Mouse (Mus musculus) ovary, adult 18-20 months (tissue): ENCODE measurements around the gene Pla2g12a.

Experiments
- DNase-seq: peaks from one replicate; pipeline ENCODE4 v3.0.0; 2022; ENCODE audit warnings: low spot score, mixed read lengths

The Pla2g12a gene

DNA sequence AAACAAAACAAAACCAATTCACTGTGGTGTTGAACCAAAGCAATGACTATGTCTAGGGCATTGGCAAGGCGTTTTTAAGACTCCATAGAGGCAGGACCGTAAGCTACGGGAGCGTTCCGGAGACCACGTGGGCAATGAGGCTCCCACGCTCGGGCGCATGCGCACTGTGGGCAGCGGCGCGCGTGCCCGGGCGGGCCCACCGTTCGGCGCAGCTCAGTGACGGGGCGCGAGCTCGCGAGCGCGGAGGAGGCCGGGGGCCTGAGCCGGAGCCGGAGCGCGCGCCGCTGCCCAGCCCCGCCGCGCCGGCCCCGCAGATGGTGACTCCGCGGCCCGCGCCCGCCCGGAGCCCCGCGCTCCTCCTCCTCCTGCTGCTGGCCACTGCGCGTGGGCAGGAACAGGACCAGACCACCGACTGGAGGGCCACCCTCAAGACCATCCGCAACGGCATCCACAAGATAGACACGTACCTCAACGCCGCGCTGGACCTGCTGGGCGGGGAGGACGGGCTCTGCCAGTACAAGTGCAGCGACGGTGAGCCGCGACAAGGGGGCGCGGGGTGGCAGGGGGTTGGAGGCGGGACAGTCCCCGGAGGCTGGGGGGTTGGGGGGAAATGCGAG lies at the start of gene Pla2g12a:
Gene Pla2g12a (plus strand): TSS at position 202 of the 617 bp plus-strand sequence.
- DNase-seq: peak; percentile 84

DNA sequence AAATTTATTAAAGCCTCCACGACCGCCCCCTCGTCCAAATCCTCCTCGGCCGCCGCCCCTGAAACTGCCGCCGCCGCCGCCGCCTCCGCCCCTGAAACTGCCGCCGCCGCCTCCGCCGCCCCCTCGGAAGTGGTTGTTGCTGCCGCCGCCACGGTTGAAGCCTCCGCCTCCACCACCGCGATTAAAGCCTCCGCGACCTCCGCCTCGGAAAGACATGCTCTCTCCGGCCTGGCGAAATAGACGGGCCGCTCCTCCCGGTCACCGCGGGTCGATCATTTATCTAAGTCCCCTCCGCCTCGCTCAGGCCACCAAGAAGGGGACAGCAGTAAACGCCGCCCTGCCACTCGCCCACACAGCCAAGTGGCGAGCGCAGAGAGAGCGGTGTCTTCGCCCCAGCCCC lies 47.8 kb upstream of the Pla2g12a start:
- DNase-seq: peak; percentile 3

DNA sequence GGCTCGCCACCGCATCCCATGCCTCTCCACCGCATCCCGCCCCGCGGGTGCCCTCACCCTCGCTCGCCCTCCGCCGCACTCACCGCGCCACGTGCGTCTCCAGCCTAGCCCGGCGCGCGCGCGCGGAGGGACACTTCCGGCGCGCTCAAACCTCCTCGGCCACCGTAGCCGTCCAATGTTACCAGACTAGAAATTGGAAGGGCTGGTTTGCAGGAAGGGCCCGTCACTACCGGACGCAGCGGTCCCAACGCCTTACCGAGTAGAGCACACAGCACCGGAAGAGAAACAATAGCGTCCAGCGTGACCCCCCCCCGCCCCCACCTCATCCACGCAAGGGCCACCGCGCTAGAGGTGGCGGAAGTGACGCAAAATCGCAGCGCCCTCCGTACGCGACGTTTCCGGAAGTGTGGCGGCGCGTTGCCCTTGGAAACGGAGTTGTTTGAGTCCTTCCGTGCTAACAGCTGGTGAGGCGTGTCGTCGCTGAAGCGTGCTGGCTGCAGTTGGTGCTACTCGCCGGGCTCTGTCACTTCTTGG lies 47.3 kb upstream of the Pla2g12a start, which contains the start of gene Gar1:
Gene Gar1 (minus strand): TSS at position 362 of the 534 bp plus-strand sequence.
- peak; percentile 89 for DNase-seq

DNA sequence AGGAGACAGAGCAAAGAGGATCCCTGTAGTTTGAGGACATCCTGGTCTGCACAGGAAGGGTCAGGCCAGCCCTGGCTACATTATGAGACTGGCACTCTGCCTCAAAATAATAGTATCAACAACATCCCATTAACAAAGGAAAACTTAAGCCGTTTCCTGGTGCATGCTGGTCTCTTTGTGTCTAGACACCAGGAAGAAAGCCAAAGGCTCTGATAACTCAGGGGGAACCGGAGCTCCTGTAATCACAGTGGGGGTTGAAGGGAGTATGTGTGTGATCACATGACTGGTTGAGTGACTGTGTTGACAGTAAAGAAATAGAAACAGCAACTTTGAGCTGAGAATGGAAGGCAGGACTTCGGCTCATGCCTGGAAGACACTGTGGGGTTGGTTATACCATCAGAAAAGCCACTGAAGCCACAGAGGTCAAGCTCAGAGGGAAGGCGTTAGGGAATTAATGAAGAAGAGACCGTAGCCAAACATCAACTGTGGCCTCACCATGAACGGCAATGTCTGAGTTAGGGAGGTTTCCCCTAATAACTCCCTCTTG lies 42.9 kb upstream of the Pla2g12a start, which contains the start of gene Cfi:
Gene Cfi (plus strand): TSS at position 497 of the 547 bp plus-strand sequence.
- DNase-seq: no peak

DNA sequence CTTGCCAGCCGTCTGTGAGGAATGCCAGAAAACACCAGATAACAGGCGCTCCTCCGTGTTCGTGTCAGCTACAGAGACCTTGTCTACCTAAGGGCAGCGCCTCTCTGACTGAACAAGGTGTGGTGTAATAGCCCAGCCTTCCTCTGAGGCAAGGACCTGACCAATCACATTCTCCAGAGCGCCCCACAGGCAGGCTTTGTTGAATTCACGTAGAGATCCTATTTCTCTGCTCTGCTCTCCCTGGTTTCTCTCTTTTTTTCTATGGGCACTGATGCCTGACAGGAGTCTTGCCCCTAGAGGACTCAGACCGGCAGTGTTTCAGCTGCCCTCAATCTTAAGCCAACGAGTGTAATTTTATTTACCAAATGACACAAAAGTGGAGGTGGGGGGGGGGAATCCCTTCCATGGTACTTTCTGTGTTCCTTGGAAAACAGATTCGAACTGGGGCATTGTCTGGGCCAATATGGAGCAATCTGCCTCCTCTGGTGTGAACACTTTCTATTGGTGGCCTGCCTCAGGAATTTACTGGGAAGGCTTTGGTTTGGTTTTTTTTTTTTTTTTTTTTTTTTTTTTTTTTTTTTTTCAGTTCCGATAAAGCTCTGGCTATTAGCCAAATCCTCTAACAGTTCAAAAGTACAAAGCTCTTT lies 42.2 kb upstream of the Pla2g12a start:
- peak; percentile 24 for DNase-seq

DNA sequence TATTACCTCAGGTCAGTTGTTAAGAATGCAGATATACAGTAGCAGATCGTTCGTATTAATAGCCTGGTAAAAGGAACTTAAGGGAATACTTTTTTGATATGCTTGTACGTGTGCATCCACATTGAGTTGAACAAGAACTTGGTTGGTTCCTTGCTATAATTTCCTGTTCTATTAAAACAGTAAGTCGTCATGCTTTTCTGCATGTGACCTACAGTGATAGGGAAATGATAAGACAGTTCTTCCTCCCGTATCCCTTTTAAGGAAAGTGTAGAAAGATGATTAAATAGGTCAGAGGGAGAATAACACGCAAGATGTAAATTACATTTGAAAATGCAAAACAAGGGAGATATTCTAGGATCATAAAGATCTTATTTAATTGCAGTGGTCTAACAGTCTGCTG lies 41.4 kb upstream of the Pla2g12a start:
- DNase-seq: no peak

DNA sequence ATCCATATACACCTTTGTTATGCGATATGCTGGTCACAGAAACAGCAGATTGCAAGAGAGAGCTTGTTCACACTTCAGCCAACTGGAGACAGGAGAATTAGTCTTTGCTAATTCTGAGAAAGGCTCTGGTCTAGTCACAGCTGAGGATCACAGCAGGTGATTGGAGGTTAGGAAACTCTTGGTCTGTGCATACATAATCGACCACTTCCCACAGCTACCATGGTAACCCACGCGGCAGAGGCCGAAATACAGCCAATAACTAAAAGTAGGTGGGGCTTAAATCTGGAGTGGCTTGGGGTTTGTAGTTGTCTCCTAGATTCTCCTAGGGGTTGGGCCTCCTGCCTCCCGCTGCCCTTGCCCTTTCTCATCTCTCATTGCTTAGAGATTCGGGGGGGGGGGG lies 40.4 kb upstream of the Pla2g12a start:
- DNase-seq: no peak

DNA sequence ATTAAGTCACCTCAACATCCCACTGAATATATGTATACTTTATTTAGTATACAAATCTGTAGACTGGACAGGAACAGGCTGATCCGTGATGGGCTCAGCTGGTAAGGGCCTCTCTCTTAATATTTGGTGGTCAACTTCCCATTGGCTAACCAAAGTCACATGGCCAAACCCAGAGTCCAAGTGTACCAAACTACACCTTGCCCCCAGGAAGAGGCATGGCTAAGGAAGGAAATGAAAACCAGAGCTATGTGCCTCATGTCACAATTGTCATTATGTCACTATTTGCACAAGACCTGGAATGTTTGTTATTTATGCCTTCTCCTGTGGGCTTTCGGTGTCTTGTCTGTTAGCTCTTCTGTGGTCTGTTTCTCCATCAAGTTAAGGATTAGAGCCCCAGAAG lies 32.5 kb upstream of the Pla2g12a start:
- no peak for DNase-seq

DNA sequence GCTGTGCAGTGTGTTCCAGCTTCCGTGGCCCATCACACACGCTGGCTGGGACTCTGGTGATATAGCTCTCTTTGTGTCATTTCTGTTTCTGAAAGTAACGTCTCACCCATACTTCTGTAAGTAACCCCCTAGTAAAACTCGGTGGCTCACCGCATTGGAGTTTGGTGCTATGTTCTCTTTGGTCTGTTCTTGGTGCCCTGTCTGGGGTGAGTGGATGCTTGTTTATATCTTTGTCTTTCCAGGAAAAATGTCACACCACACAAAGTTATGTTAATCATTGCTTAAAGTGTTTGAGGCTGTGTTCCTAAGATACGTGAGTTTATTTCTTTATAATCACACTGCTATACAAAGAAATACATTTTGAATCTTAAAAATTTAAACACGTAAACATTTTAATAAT lies 31.6 kb upstream of the Pla2g12a start:
- no peak for DNase-seq

DNA sequence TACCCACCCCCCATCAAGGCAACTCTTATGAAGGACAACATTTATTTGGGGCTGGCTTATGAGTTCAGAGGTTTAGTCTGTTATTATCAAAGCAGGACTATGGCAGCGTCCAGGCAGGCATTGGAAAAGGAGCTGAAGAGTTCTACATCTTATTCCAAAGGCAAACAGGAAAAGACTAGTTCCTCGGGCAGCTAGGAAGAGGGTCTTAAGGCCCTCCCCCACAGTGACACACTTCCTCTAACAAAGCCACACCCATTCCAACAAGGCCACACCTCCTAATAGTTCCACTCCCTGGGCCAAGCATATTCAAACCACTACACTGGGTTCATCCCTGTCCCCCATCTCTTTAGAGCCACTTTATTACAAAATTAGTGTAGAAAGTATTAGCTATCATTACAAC lies 15.8 kb upstream of the Pla2g12a start:
- no peak for DNase-seq

DNA sequence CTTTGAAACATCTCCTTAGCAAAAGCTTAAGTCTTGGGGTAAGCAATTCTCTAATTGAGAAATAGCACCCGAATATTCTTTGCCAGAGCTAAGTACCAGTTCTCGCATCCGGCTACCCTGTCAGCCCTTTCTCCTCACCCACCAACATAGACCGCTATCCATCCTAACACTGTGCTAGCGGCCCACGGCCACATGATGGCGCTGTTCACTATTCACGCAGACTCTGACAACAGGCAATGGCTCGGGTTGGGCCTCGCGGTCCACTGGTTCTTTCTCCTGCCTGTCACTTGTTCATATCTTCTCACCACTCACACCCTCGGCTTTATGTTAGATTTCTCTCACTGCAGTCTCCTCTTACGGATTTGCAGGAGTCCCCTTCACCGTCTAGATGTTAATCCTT lies 14.7 kb upstream of the Pla2g12a start:
- DNase-seq: peak; percentile 13

DNA sequence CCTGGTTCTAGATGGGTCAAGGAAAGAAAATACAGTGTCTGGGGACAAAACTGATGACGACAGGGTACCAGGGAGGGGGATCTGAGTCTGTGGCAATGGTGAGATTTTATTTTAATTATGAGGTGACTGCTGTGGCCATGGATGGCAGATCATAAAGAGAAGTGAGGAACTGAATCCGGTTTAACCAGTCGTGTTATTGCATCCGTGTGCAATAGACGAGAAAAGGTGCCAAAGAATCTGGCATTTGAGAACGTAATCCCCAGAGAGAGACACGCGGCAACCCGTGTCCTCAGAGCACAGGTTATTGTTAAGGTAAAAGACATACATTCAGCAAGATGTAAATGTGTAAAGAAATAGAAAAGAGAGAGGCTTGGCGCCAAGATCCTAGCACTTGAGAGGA lies 1.1 kb upstream of the Pla2g12a start:
- DNase-seq: no peak

DNA sequence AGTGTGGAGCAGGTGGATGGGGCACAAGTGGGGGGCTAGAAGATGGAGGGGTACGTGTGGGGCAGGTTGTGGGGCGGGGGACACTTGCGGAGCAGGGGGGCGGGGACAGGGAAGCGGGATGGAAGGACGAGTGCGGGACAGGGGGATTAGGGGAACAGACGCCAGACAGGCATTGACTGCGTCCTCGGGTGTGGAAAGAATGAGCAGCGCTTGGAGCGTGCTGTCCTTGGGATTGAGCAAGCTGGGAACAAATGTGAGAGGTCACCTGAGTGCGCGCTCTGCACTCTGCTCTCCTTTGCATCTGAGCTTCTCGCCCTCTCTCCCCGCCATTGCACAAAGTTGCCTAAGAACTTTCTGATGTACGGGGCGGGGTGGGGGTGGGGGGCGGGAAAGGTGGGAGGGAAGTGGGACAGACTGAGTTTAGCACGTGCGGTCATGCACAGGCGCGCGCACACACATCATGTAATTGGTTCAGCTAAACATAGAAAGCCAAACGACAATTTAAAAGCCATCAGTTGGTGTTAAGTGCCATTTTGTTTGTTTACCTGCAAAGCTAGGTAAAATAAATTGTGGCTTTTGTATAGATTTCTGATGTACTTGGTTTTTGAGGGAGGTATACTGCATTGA lies 838 bp downstream of the Pla2g12a start:
- peak; percentile 23 for DNase-seq

DNA sequence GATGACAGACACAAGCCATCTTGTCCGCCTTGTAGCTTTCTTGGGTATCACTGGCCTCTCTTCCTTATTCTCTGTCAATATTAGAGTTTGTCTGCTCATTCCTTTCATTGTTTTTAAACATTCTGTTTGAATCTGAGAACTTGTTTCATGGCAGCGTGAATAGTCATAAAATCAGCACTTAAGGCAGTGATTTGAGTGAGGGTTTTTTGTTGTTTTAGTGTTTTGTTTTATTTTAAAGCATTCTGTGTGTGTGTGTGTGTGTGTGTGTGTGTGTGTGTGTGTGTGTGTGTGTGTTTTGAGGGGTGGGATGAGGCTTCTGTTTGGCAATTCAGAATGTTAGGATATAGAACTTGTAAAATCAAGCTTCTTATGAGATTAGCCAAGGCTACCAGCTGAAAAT lies 1.5 kb downstream of the Pla2g12a start:
- DNase-seq: no peak

DNA sequence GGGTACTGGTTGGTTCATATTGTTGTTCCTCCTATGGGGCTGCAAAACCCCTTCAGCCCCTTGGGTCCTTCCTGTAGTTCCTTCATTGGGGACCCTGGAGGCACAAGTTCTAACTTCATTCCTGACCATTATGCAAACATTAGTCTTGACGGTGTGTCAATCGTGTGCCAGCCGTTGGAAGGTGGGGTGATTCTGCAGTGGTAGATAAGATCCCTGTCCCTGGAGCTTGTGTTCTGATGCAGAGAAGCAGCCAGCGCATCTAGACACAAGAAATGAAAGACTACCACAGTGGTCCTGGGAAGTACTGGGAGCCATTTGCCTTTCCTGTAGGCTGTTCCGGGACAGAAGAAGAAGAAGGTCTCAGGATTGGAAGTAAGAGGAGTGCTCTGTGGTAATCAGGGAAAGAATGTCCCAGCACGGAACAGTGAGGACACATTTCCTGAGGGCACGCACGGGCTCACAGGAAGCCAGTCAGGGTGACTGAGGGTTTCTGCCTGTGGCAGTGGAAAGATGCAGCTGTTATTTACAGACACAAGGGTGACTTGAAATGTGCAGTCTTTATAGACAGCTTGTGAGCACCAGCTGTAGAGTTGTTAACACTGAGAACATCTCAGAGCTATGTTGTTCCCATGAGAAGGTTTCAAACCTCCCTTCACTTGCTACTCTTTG lies 2.7 kb downstream of the Pla2g12a start:
- no peak for DNase-seq

DNA sequence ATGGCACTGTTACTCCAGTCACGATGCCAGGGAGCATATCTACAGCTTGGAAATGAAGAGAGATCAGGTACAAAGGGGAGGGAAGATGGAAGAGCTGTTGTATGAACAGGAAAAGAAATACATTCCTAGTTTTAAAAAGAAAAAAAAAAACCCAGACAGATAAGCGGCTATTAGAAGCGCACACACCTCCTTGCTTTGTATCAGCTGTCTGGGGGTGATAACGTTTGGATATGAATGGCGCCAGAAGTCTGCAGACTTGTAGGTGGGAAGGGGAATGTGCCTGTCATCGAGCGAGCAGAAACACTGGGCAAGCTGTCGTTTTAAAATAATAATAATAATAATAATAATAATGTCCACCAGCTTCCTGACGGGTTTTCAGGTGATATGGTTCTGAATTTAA lies 7.2 kb downstream of the Pla2g12a start:
- no peak for DNase-seq

DNA sequence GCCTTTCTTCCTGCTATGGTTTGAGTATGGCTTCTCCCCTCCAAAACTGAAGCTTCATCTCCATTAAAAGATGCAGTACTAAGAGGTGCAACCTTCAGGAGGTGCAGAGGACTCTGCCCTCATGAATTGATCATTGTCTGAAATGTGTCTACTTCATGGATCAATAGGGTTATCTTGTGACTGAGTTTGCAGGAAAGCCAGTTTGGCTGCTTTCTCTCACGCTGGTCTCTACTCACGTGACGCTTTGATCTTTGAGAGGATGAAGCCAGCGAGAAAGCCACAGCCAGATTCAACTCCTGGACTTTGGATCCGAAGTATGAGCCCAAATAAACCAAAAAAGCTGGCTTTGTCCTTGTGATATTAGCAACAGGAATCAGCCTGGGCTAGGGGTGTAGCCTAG lies 8.0 kb downstream of the Pla2g12a start:
- DNase-seq: no peak

DNA sequence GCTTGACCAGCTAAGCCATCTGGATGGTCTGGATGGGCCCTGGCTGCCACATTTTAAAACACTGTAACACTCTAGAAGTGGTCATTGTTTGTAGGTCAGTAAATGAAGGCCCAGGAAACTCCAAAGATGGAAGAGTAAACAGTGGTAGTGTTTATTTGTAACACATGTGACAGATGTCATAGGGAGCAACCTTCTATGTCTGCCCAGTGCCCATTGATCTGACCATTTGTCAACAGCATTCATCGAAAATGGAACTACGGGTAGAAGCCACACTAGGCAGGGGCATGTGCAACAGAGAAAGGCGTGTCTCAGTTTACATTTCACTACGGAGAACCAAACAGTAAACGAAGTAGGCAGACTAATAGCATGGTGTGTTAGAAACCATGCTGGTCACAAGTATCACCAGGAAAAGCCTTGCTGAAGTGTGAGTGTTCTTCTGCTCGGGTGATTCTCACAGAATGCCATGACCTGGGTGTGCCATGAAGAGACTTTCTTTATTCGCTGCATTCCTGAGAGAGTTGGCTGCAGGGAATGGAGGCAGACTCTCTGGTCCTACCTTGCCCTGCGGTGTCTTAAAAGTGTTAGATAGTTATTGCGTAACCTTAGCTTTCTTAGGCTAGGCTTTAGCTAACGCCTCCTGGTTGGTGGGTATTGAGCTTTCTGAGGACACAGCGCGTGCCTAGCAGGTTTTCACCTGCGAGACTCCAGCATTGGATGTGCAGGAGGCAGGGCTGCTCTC lies 9.5 kb downstream of the Pla2g12a start:
- no peak for DNase-seq

DNA sequence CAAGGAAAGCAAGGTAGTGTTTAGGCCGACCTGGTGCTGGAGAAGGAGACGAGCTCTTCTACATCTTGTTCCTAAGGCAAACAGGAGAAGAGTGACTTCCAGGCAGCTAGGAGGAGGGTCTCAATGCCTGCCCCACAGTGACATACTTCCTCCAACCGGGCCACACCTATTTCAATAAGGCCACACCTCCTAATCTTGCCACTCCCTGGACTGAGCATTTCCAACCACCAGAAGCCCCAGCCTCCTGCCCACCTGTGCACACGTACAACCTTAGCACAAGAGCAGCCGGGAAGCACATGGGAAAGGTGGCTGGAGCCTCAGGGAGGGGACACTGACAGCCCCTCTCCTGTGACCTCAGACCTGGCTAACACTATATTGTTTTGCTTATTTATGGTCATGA lies 13.6 kb downstream of the Pla2g12a start:
- no peak for DNase-seq

DNA sequence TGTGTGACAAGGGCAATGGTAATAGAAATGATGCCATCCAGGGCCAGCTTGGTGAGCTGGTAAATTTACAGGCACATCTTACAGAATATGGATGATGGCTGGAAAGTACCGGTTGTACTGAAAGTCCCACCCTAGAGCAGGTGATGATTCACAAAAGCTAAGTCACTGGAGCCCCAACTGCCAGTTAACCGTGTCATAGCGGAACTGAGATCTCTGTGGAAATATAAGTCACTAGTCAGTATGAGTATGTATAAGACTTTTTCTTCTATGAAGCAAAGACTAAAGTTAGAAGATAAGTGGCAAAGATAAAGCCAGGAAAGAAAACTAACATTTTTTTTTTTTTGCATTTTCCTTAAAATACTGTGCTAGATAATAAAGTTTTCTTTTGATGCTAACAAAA lies 14.7 kb downstream of the Pla2g12a start:
- no peak for DNase-seq

DNA sequence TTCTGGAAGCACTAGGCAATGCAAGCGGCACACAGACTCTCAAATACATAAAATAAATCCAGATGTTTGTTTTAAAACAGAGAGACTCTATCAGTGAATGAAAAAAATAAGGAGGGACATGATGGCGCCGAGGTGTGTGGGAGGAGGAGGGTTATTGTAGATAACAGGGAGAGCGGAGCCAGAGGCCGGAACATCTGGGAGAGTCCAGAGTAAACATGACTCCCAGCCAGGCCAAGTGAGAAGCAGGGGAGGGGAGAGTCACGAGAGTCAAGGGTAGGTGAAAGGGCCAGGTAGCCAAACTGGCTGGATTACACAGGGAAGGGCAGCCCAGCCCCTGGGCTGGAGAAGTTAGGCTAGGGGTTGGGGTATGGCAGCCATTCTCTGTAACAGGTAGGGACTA lies 18.2 kb downstream of the Pla2g12a start:
- peak; percentile 59 for DNase-seq

DNA sequence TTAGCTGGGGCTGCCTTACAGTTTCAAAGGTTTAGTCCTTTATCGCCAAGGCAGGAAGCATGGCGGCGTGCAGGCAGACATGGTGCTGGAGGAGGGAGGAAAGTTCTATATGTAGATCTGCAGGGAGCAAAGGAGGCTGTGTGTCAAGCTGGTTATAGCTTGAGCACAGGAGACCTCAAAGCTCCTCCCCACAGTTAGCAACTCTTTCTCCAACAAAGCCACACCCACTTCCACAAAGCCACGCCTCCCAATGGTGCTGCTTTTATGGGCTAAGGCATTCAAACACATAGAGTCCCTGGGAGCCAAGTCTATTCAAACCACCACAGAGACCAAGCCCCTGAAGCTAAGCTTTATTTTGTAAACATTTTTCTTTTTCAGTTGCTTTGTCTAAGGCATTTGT lies 20.5 kb downstream of the Pla2g12a start:
- no peak for DNase-seq
